Mouse (Mus musculus) forebrain, postnatal 0 days (tissue): ENCODE measurements around the gene 4933427D14Rik. TPM values are rescaled to one million over a fixed set of nuclear protein-coding genes. Genes with fewer than 3 reads are reported as not detected.
A peak's percentile ranks its signal among the peaks of the same experiment; 100 is the strongest.
"Not testable (repeated sequence)": the region's sequence is repeated elsewhere in the genome, so short reads cannot be mapped to it uniquely, and the experiment has no call there.

Experiments used
- ATAC-seq: fragments of 200-750 bp; cut with Nextera tagmentation; 2 replicates; pipeline ENCODE4 v1.8.0; 2017; ENCODE audit warnings: mild to moderate bottlenecking, moderate library complexity
- DNase-seq: peaks from one replicate; pipeline ENCODE4 v3.0.0-alpha.2; 2015
- H3K27ac ChIP-seq: fragments of 300-500 bp; sonication (generic); 2 replicates; pipeline ENCODE4 v1.5.1; 2014; ENCODE audit warnings: low read depth, mild to moderate bottlenecking, antibody characterized with exemption, low read length, moderate library complexity, mixed read lengths
- H3K27me3 ChIP-seq: fragments of 300-500 bp; sonication (generic); 2 replicates; pipeline ENCODE4 v1.6.1; 2014; ENCODE audit warnings: mild to moderate bottlenecking, low read length, mixed read lengths; ENCODE audit not compliant: insufficient read depth
- H3K36me3 ChIP-seq: fragments of 300-500 bp; sonication (generic); 2 replicates; pipeline ENCODE4 v1.6.1; 2014; ENCODE audit warnings: mild to moderate bottlenecking, moderate library complexity; ENCODE audit not compliant: insufficient read depth
- H3K4me1 ChIP-seq: fragments of 300-500 bp; sonication (generic); 2 replicates; pipeline ENCODE4 v1.6.1; 2014; ENCODE audit warnings: antibody characterized with exemption; ENCODE audit not compliant: insufficient read depth
- H3K4me2 ChIP-seq: fragments of 300-500 bp; sonication (generic); 2 replicates; pipeline ENCODE4 v1.6.1; 2014; ENCODE audit warnings: low read depth, mild to moderate bottlenecking, moderate library complexity
- H3K4me3 ChIP-seq: fragments of 300-500 bp; sonication (generic); 2 replicates; pipeline ENCODE4 v1.5.1; 2014; ENCODE audit warnings: low read depth, low read length, mixed read lengths
- H3K9ac ChIP-seq: fragments of 300-500 bp; sonication (generic); 2 replicates; pipeline ENCODE4 v1.6.1; 2014; ENCODE audit warnings: mild to moderate bottlenecking
- H3K9me3 ChIP-seq: fragments of 300-500 bp; sonication (generic); 2 replicates; pipeline ENCODE4 v1.6.1; 2016; ENCODE audit warnings: low read length
- CTCF ChIP-seq: sonication (generic); IDR thresholded peaks from 2 replicates; pipeline ENCODE4 v1.5.1; 2016; ENCODE audit warnings: antibody characterized with exemption, control low read depth, low read depth
- WGBS: fragments of 180-500 bp; shearing (Covaris S2); extraction: QIAGEN DNeasy Blood & Tissue Kit; methylation state at CpG from one replicate; pipeline ENCODE4 v1.1.7; 2014; 5-methylcytosine and 5-hydroxymethylcytosine counted together
- polyA plus RNA-seq: library from polyadenylated mRNA; unstranded; fragments of >200 nt; fragmentation: Nextera tagmentation; extraction: Ambion mirVana; gene quantifications from 2 replicates; pipeline ENCODE4 v1.2.1, GENCODE M21; 2015
- total RNA-seq: library from RNA; depleted of rRNA; stranded (reverse); fragments of >200 nt; gene quantifications from 2 replicates; pipeline ENCODE4 v1.2.3, GENCODE M21; 2014

4933427D14Rik gene
- total and polyA plus RNA-seq, 2 experiments from 2014 or later = 11.1 to 23.2 TPM

DNA sequence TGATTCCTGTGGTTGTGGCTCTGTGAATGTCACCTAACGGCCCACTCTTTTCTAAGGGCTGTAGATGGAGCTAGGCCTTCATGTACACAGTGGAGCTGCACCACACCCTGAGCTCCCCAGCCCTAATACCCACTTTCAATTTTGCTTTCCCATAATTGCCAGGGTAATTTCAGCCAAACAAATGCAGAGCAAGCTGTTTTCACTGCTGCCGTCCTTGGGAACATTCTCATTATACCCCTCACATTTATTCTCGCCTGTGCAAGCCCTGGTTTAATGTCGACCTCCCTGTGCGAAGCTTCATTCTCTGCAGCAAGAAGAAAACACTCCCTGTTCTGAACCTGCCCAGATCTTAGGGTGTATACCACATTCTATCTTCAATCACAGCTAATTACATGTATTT is 31.3 kb downstream of the 4933427D14Rik start:
- Histone ChIP-seq H3K4me1 (no peaks in the 10 kb centered on the region), H3K36me3 (peaks cover 57% of the 10 kb centered on the region), H3K27me3 (no peaks in the 10 kb centered on the region), H3K27ac (no peak overlapping the region), H3K4me2 (no peak overlapping the region), H3K4me3 (no peak overlapping the region), H3K9me3 (no peaks in the 10 kb centered on the region), H3K9ac (no peak overlapping the region)
- ATAC-seq (peak; percentile 23; the same call in 1 of the 2 replicates), DNase-seq (peak; percentile 23)
- TF ChIP-seq CTCF = no peak
- WGBS = 44% methylated on average over 5 of the region's 5 CpGs

DNA sequence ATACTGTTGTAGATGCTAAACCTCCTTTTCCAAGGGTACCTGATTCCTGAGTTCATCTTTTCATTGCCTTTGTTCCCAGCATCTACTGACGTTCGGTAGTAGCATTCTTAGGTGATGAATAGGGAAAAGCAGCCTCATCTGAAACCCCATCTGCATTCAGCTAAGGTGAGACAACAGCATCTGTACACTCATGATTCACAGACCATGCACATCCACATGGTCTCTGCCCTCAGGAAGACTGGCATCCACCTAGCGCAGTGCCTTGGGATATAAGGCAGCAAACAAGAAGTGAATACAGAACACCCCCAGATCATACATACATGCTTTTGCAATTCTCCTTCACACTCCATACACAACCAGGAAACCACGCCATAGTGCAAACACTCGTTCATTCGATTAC is 32.5 kb downstream of the 4933427D14Rik start:
- ATAC-seq (no peak), DNase-seq (no peak)
- no peak overlapping the region for H3K4me3 ChIP-seq
- no peak overlapping the region for H3K9ac ChIP-seq
- no peak overlapping the region for H3K27ac ChIP-seq
- no peaks in the 10 kb centered on the region for H3K9me3 ChIP-seq
- TF ChIP-seq CTCF = no peak
- no peaks in the 10 kb centered on the region for H3K27me3 ChIP-seq
- 94% methylated on average over 6 of the region's 6 CpGs for WGBS
- H3K4me2 ChIP-seq = no peak overlapping the region
- no peaks in the 10 kb centered on the region for H3K4me1 ChIP-seq
- peaks cover 66% of the 10 kb centered on the region for H3K36me3 ChIP-seq

DNA sequence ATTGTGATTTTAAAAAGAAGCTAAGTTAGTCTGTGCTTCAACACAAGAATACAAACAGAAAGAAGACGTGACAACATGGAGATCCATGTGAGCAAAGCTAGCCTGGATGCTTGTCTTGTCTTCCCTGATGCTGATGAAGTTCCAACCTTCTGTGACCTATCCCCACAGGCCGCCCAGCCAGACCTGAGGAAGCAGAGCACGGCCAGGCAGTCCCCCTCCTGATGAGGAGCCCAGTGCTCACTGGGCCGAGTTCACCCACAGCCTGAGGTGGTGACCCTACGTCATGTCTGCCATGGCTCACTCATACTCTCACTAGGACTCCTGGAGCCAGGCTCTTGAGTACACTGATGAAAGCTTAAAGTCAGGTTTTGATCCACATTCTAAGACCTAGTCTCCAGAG is 33.8 kb downstream of the 4933427D14Rik start:
- no peak overlapping the region for H3K4me2 ChIP-seq
- peaks cover 72% of the 10 kb centered on the region for H3K36me3 ChIP-seq
- H3K27me3 ChIP-seq = no peaks in the 10 kb centered on the region
- DNase-seq (no peak), ATAC-seq (no peak)
- no peak overlapping the region for H3K4me3 ChIP-seq
- no peak for TF ChIP-seq CTCF
- no peaks in the 10 kb centered on the region for H3K4me1 ChIP-seq
- no peaks in the 10 kb centered on the region for H3K9me3 ChIP-seq
- 93% methylated on average over 5 of the region's 5 CpGs for WGBS
- H3K27ac ChIP-seq = no peak overlapping the region
- no peak overlapping the region for H3K9ac ChIP-seq

DNA sequence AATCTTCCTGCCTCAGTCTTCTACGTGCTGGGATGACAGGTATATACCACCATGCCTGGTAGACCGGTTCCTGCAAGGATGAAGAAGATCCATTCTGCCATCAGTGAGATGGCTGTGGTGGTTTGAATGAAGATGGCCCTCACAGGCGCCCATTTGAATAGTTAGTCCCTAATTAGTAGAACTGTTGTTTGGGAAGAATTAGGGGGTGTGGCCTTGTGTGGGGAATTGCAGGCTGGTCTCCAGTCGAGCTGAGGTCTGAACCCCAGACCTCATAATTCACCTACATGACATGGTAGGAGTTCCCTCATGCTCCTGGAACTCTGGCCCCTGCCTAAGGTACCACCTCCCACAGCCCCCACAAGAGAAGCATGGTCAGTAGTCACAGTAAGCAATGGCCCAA is 35.4 kb downstream of the 4933427D14Rik start:
- H3K9ac ChIP-seq, ATAC-seq, H3K27me3 ChIP-seq, H3K9me3 ChIP-seq, DNase-seq, H3K27ac ChIP-seq, H3K4me2 ChIP-seq, H3K4me1 ChIP-seq, H3K4me3 ChIP-seq: not testable (repeated sequence)
- 79% methylated on average over 4 of the region's 4 CpGs for WGBS
- peaks cover 69% of the 10 kb centered on the region for H3K36me3 ChIP-seq

DNA sequence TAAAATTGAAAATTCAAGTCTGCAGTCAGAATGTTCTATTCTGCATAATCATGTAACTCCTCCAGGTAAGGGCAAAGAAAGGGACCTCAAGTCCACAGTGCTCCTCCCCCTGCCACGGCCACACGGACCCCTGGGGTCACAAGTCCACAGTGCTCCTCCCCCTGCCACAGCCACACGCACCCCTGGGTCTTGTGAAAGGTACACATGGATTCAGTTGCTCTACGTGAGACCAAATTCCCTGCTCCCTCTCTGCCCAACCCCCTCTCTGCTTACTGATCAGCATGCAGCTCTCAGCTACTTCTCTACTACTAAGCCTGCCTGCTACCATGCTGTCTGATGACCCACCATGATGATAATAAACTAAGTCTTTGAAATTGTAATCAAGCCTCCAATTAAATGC is 37.4 kb downstream of the 4933427D14Rik start:
- Histone ChIP-seq H3K4me3 (no peak overlapping the region), H3K36me3 (peaks cover 75% of the 10 kb centered on the region), H3K27ac (no peak overlapping the region), H3K4me2 (no peak overlapping the region), H3K9ac (no peak overlapping the region), H3K4me1 (no peaks in the 10 kb centered on the region), H3K9me3 (no peaks in the 10 kb centered on the region), H3K27me3 (no peaks in the 10 kb centered on the region)
- TF ChIP-seq CTCF = no peak
- no peak for ATAC-seq
- no peak for DNase-seq
- 86% methylated on average over 4 of the region's 4 CpGs for WGBS

DNA sequence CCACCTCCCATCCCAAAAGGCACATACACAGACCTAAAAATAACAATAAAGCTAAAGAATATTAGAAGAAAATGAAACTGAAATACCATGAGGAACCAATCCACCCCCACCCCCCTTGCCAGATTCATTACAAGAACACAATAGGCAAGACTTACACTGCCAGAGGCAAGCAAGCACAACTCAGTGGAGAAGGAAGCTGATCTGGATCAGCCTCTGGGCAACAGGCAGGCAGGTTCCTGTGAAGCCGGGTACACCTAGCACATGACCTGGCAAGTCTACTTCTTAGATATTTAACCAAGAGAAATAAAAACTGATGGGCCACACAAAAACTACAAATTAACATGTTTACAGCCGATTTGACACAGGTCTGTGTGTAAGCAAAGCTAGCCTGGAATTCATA is 44.1 kb downstream of the 4933427D14Rik start:
- Histone ChIP-seq H3K9me3 (no peaks in the 10 kb centered on the region), H3K4me2 (no peak overlapping the region), H3K36me3 (peaks cover 58% of the 10 kb centered on the region), H3K4me1 (no peaks in the 10 kb centered on the region), H3K27me3 (no peaks in the 10 kb centered on the region), H3K27ac (no peak overlapping the region), H3K9ac (no peak overlapping the region), H3K4me3 (no peak overlapping the region)
- ATAC-seq (no peak), DNase-seq (no peak)
- WGBS = 91% methylated on average over 2 of the region's 2 CpGs
- no peak for TF ChIP-seq CTCF

DNA sequence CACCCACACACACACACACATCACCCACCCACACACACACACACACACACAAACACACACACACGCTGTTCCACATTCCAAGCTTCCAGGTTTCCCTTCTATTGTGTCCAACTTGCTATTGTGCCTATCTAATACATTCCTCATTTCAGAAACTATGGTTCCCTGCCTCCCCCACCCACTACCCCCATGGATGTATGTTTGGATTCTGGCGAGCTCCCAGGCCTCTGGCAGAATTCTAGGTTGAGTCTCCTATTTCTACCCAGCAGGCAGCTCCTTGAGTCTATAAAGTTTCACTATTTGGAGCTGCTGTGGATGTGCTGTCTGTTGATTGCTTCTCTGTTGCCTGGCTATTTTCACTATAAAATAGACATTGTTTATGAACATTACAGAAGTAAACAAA is 50.6 kb downstream of the 4933427D14Rik start:
- H3K9me3 ChIP-seq = no peaks in the 10 kb centered on the region
- 51% methylated on average over 2 of the region's 2 CpGs for WGBS
- H3K36me3 ChIP-seq = peaks cover 53% of the 10 kb centered on the region
- no peak for TF ChIP-seq CTCF
- H3K4me1 ChIP-seq = peaks cover 10% of the 10 kb centered on the region
- DNase-seq (no peak), ATAC-seq (no peak)
- no peak overlapping the region for H3K9ac ChIP-seq
- no peaks in the 10 kb centered on the region for H3K27me3 ChIP-seq
- H3K4me3 ChIP-seq = no peak overlapping the region
- no peak overlapping the region for H3K4me2 ChIP-seq
- peak overlapping the region; percentile 35; the same call in 1 of the 2 replicates for H3K27ac ChIP-seq

DNA sequence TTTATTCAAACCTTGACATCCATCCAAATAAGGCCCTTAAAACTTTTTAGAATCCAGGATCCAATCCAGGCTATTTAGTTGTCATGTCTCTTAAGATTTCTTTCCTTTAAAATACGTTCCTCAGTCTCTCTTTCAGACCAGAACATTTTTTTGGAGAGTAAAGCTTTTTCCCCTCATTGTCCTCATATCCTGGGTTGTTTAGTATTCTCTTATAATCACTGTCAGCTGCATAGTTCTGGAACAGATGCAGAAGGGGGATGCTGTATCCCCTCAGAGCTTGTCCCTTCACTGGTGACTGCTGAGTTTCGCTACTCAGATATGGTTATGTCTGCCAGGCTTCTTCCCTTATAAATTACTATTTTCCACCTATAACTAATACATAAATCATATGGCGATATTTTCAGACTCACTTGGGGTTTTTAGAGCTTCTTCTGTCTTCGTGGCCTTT is 51.3 kb downstream of the 4933427D14Rik start:
- WGBS = 63% methylated on average over 4 of the region's 4 CpGs
- no peak overlapping the region for H3K4me3 ChIP-seq
- no peak for TF ChIP-seq CTCF
- no peaks in the 10 kb centered on the region for H3K9me3 ChIP-seq
- ATAC-seq = no peak
- peak overlapping the region; percentile 35; the same call in 1 of the 2 replicates for H3K27ac ChIP-seq
- H3K4me1 ChIP-seq = peaks cover 10% of the 10 kb centered on the region
- DNase-seq = no peak
- H3K27me3 ChIP-seq = no peaks in the 10 kb centered on the region
- 0 out of 2 replicates have a peak overlapping the region, but pooled peaks have one; percentile 6 for H3K9ac ChIP-seq
- peaks cover 53% of the 10 kb centered on the region for H3K36me3 ChIP-seq
- H3K4me2 ChIP-seq = no peak overlapping the region
